Mouse (Mus musculus) ZHBTc4 (cell line): ENCODE results near the gene Ly86.

ENCODE experiments used
- DNase-seq: peaks from one replicate; pipeline ENCODE4 v3.0.0-alpha.2; 2011; ENCODE audit warnings: low read depth, low spot score

Ly86 gene

GRCm38 (mm10) chr13:37344909-37345772 is at the start of gene Ly86:
Gene Ly86, plus strand, starts transcription at chr13:37345208.
- peak; percentile 38 for DNase-seq

- no peak for DNase-seq
Observed at GRCm38 (mm10) chr13:37297886-37298285, 47.1 kb upstream of the Ly86 start.

- no peak for DNase-seq
Observed at GRCm38 (mm10) chr13:37298856-37299255, 46.2 kb upstream of the Ly86 start.

- no peak for DNase-seq
Observed at GRCm38 (mm10) chr13:37302877-37303276, 42.1 kb upstream of the Ly86 start.

GRCm38 (mm10) chr13:37308006-37308405 is 37.0 kb upstream of the Ly86 start:
- no peak for DNase-seq

GRCm38 (mm10) chr13:37309296-37309695 is 35.7 kb upstream of the Ly86 start:
- no peak for DNase-seq

- DNase-seq: peak; percentile 9
Observed at GRCm38 (mm10) chr13:37310331-37310730, 34.7 kb upstream of the Ly86 start.

- peak; percentile 61 for DNase-seq
Observed at GRCm38 (mm10) chr13:37311555-37312221, 33.3 kb upstream of the Ly86 start.

GRCm38 (mm10) chr13:37312222-37312928 is 32.6 kb upstream of the Ly86 start:
- DNase-seq: peak; percentile 91

- no peak for DNase-seq
Observed at GRCm38 (mm10) chr13:37312951-37313350, 32.1 kb upstream of the Ly86 start.

GRCm38 (mm10) chr13:37325504-37325903 is 19.5 kb upstream of the Ly86 start:
- DNase-seq: peak; percentile 80

GRCm38 (mm10) chr13:37329747-37330146 is 15.3 kb upstream of the Ly86 start:
- DNase-seq: no peak

- DNase-seq: no peak
Observed at GRCm38 (mm10) chr13:37330971-37331370, 14.0 kb upstream of the Ly86 start.

GRCm38 (mm10) chr13:37332779-37333543 is 12.0 kb upstream of the Ly86 start:
- no peak for DNase-seq

- DNase-seq: no peak
Observed at GRCm38 (mm10) chr13:37333544-37333870, 11.5 kb upstream of the Ly86 start.

- no peak for DNase-seq
Observed at GRCm38 (mm10) chr13:37337269-37337668, 7.7 kb upstream of the Ly86 start.

- no peak for DNase-seq
Observed at GRCm38 (mm10) chr13:37337871-37338270, 7.1 kb upstream of the Ly86 start.

GRCm38 (mm10) chr13:37342804-37343203 is 2.2 kb upstream of the Ly86 start:
- DNase-seq: no peak

- no peak for DNase-seq
Observed at GRCm38 (mm10) chr13:37345823-37346222, 815 bp downstream of the Ly86 start.

- DNase-seq: no peak
Observed at GRCm38 (mm10) chr13:37347871-37348595, 3.0 kb downstream of the Ly86 start.

GRCm38 (mm10) chr13:37349051-37349450 is 4.0 kb downstream of the Ly86 start:
- no peak for DNase-seq
